8 mouse cellular contexts compared by ENCODE assay signal in the genomic region with DNA sequence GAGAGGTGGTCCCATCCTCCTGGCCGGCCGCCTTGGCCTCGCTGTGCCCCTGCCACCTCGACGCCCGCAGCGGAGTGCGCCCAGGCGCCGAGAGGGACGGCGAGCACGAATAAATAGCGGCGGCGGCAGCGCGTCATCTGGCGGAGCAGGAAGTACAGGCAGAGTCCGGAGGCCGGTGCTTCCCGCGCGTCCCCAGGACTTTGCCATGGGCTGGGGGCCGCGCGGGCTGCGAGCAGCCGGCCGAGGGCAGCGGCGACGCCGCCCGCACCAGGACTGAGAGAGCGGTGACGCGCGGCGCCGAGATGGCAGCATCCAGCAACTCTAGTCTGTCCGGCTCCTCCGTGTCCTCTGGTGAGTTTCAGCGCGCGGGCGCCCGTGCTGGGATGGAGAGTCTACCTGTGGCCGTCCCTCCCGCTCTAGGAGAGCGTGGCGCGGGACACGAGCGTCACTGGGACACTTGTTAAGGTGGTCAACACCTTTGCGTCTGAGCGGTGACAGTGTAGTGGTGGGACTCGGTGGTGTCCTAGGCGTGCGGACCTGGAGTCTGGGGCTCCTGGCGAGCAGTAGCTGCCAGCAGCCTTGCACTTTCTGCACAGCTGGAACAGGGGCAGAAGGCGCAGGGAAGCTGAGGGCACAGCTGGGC. TPM values are rescaled to one million over a fixed set of nuclear protein-coding genes. Genes with fewer than 3 reads are reported as not detected.
A peak's percentile ranks its signal among the peaks of the same experiment; 100 is the strongest.
DNase-seq lines count a peak whose midpoint lies in the region; ATAC-seq lines count a peak whose summit lies in the region.

No protein-coding gene starts in this region.

- DNase-seq in heart, adult 18-20 months = peak; percentile 65 to 73
- DNase-seq in heart, postnatal 25 days (ENCODE audit: low spot score) = no peak
- peak; percentile 79 for DNase-seq in kidney, adult 18-20 months
- peak; percentile 52 for DNase-seq in liver
- DNase-seq in midbrain, embryonic 14.5 days = peak; percentile 83
- DNase-seq in spleen, postnatal 14 days (ENCODE audit: low spot score in 2 of 2) = peak; percentile 10 to 14

- no peaks in the 10 kb centered on the region for H3K27me3 ChIP-seq in midbrain, embryonic 14.5 days (ENCODE audit: control insufficient read depth, insufficient read depth, low read length)

- H3K4me1 ChIP-seq in midbrain, embryonic 14.5 days (ENCODE audit: control insufficient read depth, insufficient read depth, low read length) = peaks cover 30% of the 10 kb centered on the region

- ATAC-seq in common myeloid progenitor, adult 5-6 weeks (replicated peaks; ENCODE audit: low read depth, poor library complexity, severe bottlenecking) = peak; percentile 67
- peak; percentile 71 for ATAC-seq in granulocyte monocyte progenitor cell, adult 5-6 weeks (replicated peaks; ENCODE audit: poor library complexity, severe bottlenecking)
- ATAC-seq in midbrain, embryonic 14.5 days (ENCODE audit: low FRiP score, low TSS enrichment) = peak; percentile 83

- intact Hi-C loops in heart, postnatal 25 days (cut with DNase I) = loop anchor here (5.0 kb wide), 1 partner anchor 47 kb away; no protein-coding TSS in a partner anchor

- peak overlapping the region; percentile 97 for H3K27ac ChIP-seq in midbrain, embryonic 14.5 days (replicated peaks; ENCODE audit: low read depth, low read length)

- H3K9ac ChIP-seq in midbrain, embryonic 14.5 days (replicated peaks; ENCODE audit: low read length) = peak overlapping the region; percentile 89

- peak overlapping the region; percentile 65 for H3K4me3 ChIP-seq in midbrain, embryonic 14.5 days (replicated peaks; ENCODE audit: low read depth, low read length)

- H3K9me3 ChIP-seq in midbrain, embryonic 14.5 days (ENCODE audit: control insufficient read depth, low read length) = no peaks in the 10 kb centered on the region

- WGBS in midbrain, embryonic 14.5 days = under 1% methylated on average over 55 of the region's 62 CpGs

- no peaks in the 10 kb centered on the region for H3K36me3 ChIP-seq in midbrain, embryonic 14.5 days (ENCODE audit: control insufficient read depth, insufficient read depth, low read length)

- peak overlapping the region; percentile 65 for H3K4me2 ChIP-seq in midbrain, embryonic 14.5 days (ENCODE audit: low read length)

RNA-seq across cellular contexts. Expression of a gene that starts 0.6 kb away (rescaled TPM):
- 1 to 10 TPM; 2.7 to 3.3 TPM for total RNA-seq in heart, adult 18-20 months (2021)
- 1 to 10 TPM; 3.0 to 4.3 TPM for total RNA-seq in heart, postnatal 25 days (2021)
- total RNA-seq in common myeloid progenitor, adult 5-6 weeks (2017) = 11.7 and 13.8 TPM in 2 replicates
- 13.6 and 15.2 TPM in 2 replicates for total RNA-seq in granulocyte monocyte progenitor cell, adult 5-6 weeks (2014; fragmentation: Nextera tagmentation)
- total RNA-seq in granulocyte monocyte progenitor cell, adult 5-6 weeks (2017) = 8.3 and 11.2 TPM in 2 replicates
- 32.4 and 40.6 TPM in 2 replicates for polyA plus RNA-seq in midbrain, embryonic 14.5 days (2014; fragmentation: Nextera tagmentation; extraction: Ambion mirVana)
